Mouse (Mus musculus) embryonic facial prominence, embryonic 11.5 days (tissue): ENCODE measurements around the gene Polr3h. TPM values are rescaled to one million over a fixed set of nuclear protein-coding genes. Genes with fewer than 3 reads are reported as not detected.
A peak's percentile ranks its signal among the peaks of the same experiment; 100 is the strongest.

Source experiments
- ATAC-seq: fragments of 200-750 bp; cut with Nextera tagmentation; replicated peaks from 2 replicates; pipeline ENCODE4 v1.8.0; 2017; ENCODE audit warnings: low read depth; ENCODE audit not compliant: insufficient number of reproducible peaks, low FRiP score, low TSS enrichment
- DNase-seq: peaks from one replicate; pipeline ENCODE4 v3.0.0-alpha.2; 2015; ENCODE audit warnings: low spot score
- H3K27ac ChIP-seq: fragments of 300-500 bp; sonication (generic); replicated peaks from 2 replicates; pipeline ENCODE4 v1.5.1; 2014; ENCODE audit warnings: mild to moderate bottlenecking, low read depth, low read length, control low read depth
- H3K27me3 ChIP-seq: fragments of 300-500 bp; sonication (generic); 2 replicates; pipeline ENCODE4 v1.6.1; 2014; ENCODE audit warnings: mild to moderate bottlenecking, low read length, moderate library complexity, mixed read lengths; ENCODE audit not compliant: control insufficient read depth, insufficient read depth
- H3K36me3 ChIP-seq: fragments of 300-500 bp; sonication (generic); replicated peaks from 2 replicates; pipeline ENCODE4 v1.6.1; 2014; ENCODE audit warnings: low read depth, mild to moderate bottlenecking, low read length, moderate library complexity, mixed read lengths; ENCODE audit not compliant: control insufficient read depth, insufficient read depth
- H3K4me1 ChIP-seq: fragments of 300-500 bp; sonication (generic); 2 replicates; pipeline ENCODE4 v1.6.1; 2014; ENCODE audit warnings: low read length, mixed read lengths; ENCODE audit not compliant: control insufficient read depth, insufficient read depth
- H3K4me2 ChIP-seq: fragments of 300-500 bp; sonication (generic); 2 replicates; pipeline ENCODE4 v1.6.1; 2014; ENCODE audit warnings: low read depth, mild to moderate bottlenecking, control low read depth, low read length, moderate library complexity
- H3K4me3 ChIP-seq: fragments of 300-500 bp; sonication (generic); 2 replicates; pipeline ENCODE4 v1.5.1; 2014; ENCODE audit warnings: low read depth, low read length, control low read depth
- H3K9ac ChIP-seq: fragments of 300-500 bp; sonication (generic); replicated peaks from 2 replicates; pipeline ENCODE4 v1.6.1; 2014; ENCODE audit warnings: mild to moderate bottlenecking, control low read depth, low read length
- H3K9me3 ChIP-seq: fragments of 300-500 bp; sonication (generic); replicated peaks from 2 replicates; pipeline ENCODE4 v1.6.1; 2016; ENCODE audit warnings: mild to moderate bottlenecking, low read length, inconsistent platforms, mixed read lengths; ENCODE audit not compliant: control insufficient read depth
- WGBS: fragments of 180-500 bp; shearing (Covaris S2); extraction: QIAGEN DNeasy Blood & Tissue Kit; methylation state at CpG from one replicate; pipeline ENCODE4 v1.1.7; 2014; 5-methylcytosine and 5-hydroxymethylcytosine counted together
- polyA plus RNA-seq: library from polyadenylated mRNA; unstranded; fragments of >200 nt; fragmentation: Nextera tagmentation; extraction: Ambion mirVana; gene quantifications from 2 replicates; pipeline ENCODE4 v1.2.1, GENCODE M21; 2014

Polr3h gene
- polyA plus RNA-seq, 1 experiment from 2014 or later = 60.3 TPM

- Histone ChIP-seq H3K9me3 (no peaks in the 10 kb centered on the region), H3K4me1 (peaks cover 5% of the 10 kb centered on the region), H3K27me3 (no peaks in the 10 kb centered on the region; the same call in 1 of the 2 replicates), H3K9ac (peak overlapping the region; percentile 65), H3K36me3 (no peaks in the 10 kb centered on the region), H3K27ac (no peak overlapping the region), H3K4me3 (peak overlapping the region; percentile 44), H3K4me2 (peak overlapping the region; percentile 86)
- DNase-seq = no peak
- 0 out of 2 replicates have a peak, but pooled peaks have one; percentile 5 for ATAC-seq
- 51% methylated on average over 7 of the region's 7 CpGs for WGBS
Observed at GRCm38 (mm10) chr15:81935869-81936637, 10.0 kb upstream of the Polr3h start.

GRCm38 (mm10) chr15:81933986-81934385 is 7.9 kb upstream of the Polr3h start:
- peaks cover 5% of the 10 kb centered on the region for H3K4me1 ChIP-seq
- H3K9me3 ChIP-seq = no peaks in the 10 kb centered on the region
- 87% methylated on average over 1 of the region's 1 CpGs for WGBS
- H3K4me2 ChIP-seq = no peak overlapping the region
- DNase-seq (no peak), ATAC-seq (no peak)
- H3K36me3 ChIP-seq = no peaks in the 10 kb centered on the region
- no peaks in the 10 kb centered on the region; the same call in 1 of the 2 replicates for H3K27me3 ChIP-seq
- H3K27ac ChIP-seq = no peak overlapping the region
- H3K9ac ChIP-seq = no peak overlapping the region
- no peak overlapping the region for H3K4me3 ChIP-seq

- ATAC-seq = no peak
- no peak for DNase-seq
Observed at GRCm38 (mm10) chr15:81932951-81933470, 7.0 kb upstream of the Polr3h start.

GRCm38 (mm10) chr15:81928277-81928676 is 2.2 kb upstream of the Polr3h start:
- H3K9ac ChIP-seq = no peak overlapping the region

More at GRCm38 (mm10) chr15:81932951-81933470, 7.0 kb upstream of the Polr3h start:
- H3K36me3 ChIP-seq = no peaks in the 10 kb centered on the region
- H3K27me3 ChIP-seq = no peaks in the 10 kb centered on the region
- H3K4me3 ChIP-seq = no peak overlapping the region
- no peaks in the 10 kb centered on the region for H3K9me3 ChIP-seq
- H3K4me2 ChIP-seq = no peak overlapping the region
- H3K9ac ChIP-seq = no peak overlapping the region
- WGBS = 47% methylated on average over 12 of the region's 12 CpGs
- peaks cover 5% of the 10 kb centered on the region for H3K4me1 ChIP-seq
- H3K27ac ChIP-seq = no peak overlapping the region

GRCm38 (mm10) chr15:81927741-81928140 is 1.7 kb upstream of the Polr3h start:
- 70% methylated on average over 4 of the region's 4 CpGs for WGBS

More at GRCm38 (mm10) chr15:81928277-81928676, 2.2 kb upstream of the Polr3h start:
- Histone ChIP-seq H3K27ac (no peak overlapping the region), H3K4me2 (no peak overlapping the region), H3K4me3 (no peak overlapping the region), H3K4me1 (peaks cover 3% of the 10 kb centered on the region; the same call in 1 of the 2 replicates), H3K9me3 (no peaks in the 10 kb centered on the region), H3K27me3 (no peaks in the 10 kb centered on the region), H3K36me3 (no peaks in the 10 kb centered on the region)
- DNase-seq (no peak), ATAC-seq (no peak)
- 71% methylated on average over 11 of the region's 11 CpGs for WGBS

GRCm38 (mm10) chr15:81926446-81926822 is 394 bp upstream of the Polr3h start:
- H3K4me3 ChIP-seq = no peak overlapping the region

More at GRCm38 (mm10) chr15:81927741-81928140, 1.7 kb upstream of the Polr3h start:
- Histone ChIP-seq H3K9ac (no peak overlapping the region), H3K36me3 (no peaks in the 10 kb centered on the region), H3K27ac (no peak overlapping the region), H3K27me3 (no peaks in the 10 kb centered on the region), H3K4me1 (peaks cover 3% of the 10 kb centered on the region; the same call in 1 of the 2 replicates), H3K4me2 (no peak overlapping the region), H3K9me3 (no peaks in the 10 kb centered on the region), H3K4me3 (no peak overlapping the region)
- no peak for DNase-seq
- no peak for ATAC-seq

GRCm38 (mm10) chr15:81924933-81925332 is 1.1 kb downstream of the Polr3h start:
- Histone ChIP-seq H3K27ac (no peak overlapping the region), H3K9ac (no peak overlapping the region)
- ATAC-seq = no peak

More at GRCm38 (mm10) chr15:81926446-81926822, 394 bp upstream of the Polr3h start:
- Histone ChIP-seq H3K9me3 (no peaks in the 10 kb centered on the region), H3K27me3 (no peaks in the 10 kb centered on the region), H3K4me1 (peaks cover 3% of the 10 kb centered on the region; the same call in 1 of the 2 replicates), H3K27ac (no peak overlapping the region), H3K36me3 (no peaks in the 10 kb centered on the region), H3K4me2 (peak overlapping the region; percentile 96; the same call in 1 of the 2 replicates), H3K9ac (no peak overlapping the region; the same call in 1 of the 2 replicates)
- 37% methylated on average over 9 of the region's 9 CpGs for WGBS
- ATAC-seq = peak; percentile 54
- DNase-seq = no peak

GRCm38 (mm10) chr15:81921255-81921654 is 4.8 kb downstream of the Polr3h start:
- no peaks in the 10 kb centered on the region for H3K36me3 ChIP-seq

More at GRCm38 (mm10) chr15:81924933-81925332, 1.1 kb downstream of the Polr3h start:
- WGBS = 85% methylated on average over 11 of the region's 11 CpGs
- no peaks in the 10 kb centered on the region for H3K36me3 ChIP-seq
- peak overlapping the region; percentile 63 for H3K4me3 ChIP-seq
- H3K4me2 ChIP-seq = peak overlapping the region; percentile 96
- H3K9me3 ChIP-seq = no peaks in the 10 kb centered on the region
- DNase-seq = no peak
- H3K4me1 ChIP-seq = peaks cover 3% of the 10 kb centered on the region; the same call in 1 of the 2 replicates
- H3K27me3 ChIP-seq = no peaks in the 10 kb centered on the region

More at GRCm38 (mm10) chr15:81921255-81921654, 4.8 kb downstream of the Polr3h start:
- no peak overlapping the region for H3K4me2 ChIP-seq
- no peak overlapping the region for H3K9ac ChIP-seq
- no peaks in the 10 kb centered on the region for H3K27me3 ChIP-seq
- H3K4me3 ChIP-seq = no peak overlapping the region
- H3K27ac ChIP-seq = no peak overlapping the region
- 76% methylated on average over 5 of the region's 5 CpGs for WGBS
- DNase-seq (no peak), ATAC-seq (no peak)
- H3K9me3 ChIP-seq = no peaks in the 10 kb centered on the region
- H3K4me1 ChIP-seq = peaks cover 3% of the 10 kb centered on the region; the same call in 1 of the 2 replicates
